Mouse (Mus musculus): ENCODE results near the gene Lrrtm3.

The Lrrtm3 gene

GRCm38 (mm10) chr10:64089680-64090460 lies at the start of gene Lrrtm3:
Gene Lrrtm3, minus strand, starts transcription at chr10:64090277.
- peak; percentile 87 for DNase-seq

DNA sequence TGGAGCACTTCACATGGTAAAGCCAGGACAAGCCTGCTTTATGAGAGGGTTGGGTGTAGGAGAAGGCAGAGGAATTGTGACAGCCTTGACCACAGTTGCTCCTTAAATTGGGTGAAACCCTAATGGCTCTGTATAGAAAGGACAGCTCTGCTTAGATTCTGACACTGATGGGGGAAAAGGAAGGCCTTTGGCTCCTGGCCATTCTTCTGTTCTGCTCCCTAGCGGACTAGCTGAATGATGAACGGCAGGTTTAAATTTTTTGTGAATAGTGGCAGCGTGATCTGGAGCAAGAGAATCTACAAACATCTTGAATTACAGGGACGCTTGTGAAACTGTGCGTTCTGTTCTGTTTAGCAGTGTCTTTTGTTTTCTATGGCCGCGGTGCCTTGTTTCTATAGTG lies 45.4 kb upstream of the Lrrtm3 start:
- DNase-seq, result no peak

- no peak for DNase-seq
These were observed 43.4 kb upstream of the Lrrtm3 start for GRCm38 (mm10) chr10:64133461-64133860.

DNA sequence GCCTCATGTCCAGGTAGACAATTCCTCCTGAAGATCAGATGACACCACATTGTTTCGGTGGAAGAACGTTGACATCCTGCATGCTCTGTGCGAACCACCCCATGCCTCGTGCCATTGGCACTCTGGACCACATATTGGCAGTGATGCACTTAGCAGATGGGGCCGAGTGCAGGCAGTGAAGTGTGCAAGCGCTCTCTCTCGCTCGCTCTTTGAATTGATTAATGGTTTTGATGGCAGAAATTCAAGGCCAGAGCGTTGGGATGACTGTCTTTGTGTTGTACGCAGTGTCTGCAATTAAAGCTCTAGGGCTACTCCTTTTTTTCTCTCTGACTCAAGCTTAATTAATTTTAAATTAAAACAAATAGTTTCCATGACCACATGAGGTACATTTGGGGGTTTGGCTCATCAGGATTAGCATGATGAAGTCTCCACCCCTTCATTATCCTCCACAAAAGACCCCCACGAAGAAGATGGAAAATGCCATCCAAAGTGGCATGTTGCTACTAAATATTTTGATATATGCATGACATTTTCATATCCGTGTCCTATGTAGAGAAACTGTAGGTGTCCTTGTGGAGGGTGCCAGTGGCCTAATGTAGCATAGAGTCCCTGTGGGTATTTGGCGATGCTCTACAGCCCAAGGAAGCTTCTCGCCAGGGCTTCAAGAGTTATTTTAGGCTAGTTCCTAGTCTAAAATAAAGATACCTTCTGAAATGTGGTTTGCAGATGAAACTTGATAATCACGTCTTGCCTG lies 40.5 kb upstream of the Lrrtm3 start:
- DNase-seq, result peak; percentile 74

- peak; percentile 57 for DNase-seq
These were observed 28.8 kb upstream of the Lrrtm3 start for GRCm38 (mm10) chr10:64118833-64119232.

- DNase-seq, result no peak
These were observed 25.2 kb upstream of the Lrrtm3 start for GRCm38 (mm10) chr10:64115246-64115645.

- DNase-seq, result no peak
These were observed 6.5 kb upstream of the Lrrtm3 start for GRCm38 (mm10) chr10:64096532-64096931.

DNA sequence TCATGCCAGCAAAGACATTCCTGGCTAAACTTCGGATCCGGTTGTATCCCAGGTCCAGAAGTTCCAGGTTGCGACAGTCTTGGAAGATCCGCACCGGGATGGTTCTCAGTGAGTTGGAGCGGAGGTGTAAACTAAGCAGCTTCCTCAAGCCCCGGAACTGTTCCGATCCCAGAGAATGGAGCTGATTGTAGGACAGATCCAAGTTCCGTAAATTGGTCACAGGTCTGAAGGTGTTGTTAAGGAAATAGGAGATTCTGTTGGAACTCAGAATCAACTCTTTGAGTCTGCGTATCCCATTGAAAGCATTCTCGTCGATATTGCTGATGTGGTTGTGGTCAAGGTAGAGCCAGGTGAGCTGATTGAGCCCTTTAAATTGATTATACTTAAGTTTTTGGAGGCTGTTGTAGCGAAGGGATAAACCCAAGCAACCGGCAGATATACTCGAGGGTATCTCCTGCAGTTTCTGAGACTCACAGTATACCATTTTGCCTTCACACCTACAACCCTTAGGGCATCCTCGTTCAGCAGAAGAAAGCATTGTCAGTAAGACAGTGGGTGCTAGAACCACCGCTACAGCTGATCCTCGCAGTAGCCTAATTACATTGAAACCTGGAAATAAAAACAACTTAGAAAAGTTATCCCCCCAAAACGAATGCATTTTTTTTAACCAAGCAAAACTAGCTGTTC lies 1.2 kb downstream of the Lrrtm3 start:
- peak; percentile 22 for DNase-seq

- DNase-seq, result peak; percentile 52
These were observed 1.9 kb downstream of the Lrrtm3 start for GRCm38 (mm10) chr10:64087936-64088773.

- peak; percentile 38 for DNase-seq
These were observed 2.6 kb downstream of the Lrrtm3 start for GRCm38 (mm10) chr10:64087521-64087920.

DNA sequence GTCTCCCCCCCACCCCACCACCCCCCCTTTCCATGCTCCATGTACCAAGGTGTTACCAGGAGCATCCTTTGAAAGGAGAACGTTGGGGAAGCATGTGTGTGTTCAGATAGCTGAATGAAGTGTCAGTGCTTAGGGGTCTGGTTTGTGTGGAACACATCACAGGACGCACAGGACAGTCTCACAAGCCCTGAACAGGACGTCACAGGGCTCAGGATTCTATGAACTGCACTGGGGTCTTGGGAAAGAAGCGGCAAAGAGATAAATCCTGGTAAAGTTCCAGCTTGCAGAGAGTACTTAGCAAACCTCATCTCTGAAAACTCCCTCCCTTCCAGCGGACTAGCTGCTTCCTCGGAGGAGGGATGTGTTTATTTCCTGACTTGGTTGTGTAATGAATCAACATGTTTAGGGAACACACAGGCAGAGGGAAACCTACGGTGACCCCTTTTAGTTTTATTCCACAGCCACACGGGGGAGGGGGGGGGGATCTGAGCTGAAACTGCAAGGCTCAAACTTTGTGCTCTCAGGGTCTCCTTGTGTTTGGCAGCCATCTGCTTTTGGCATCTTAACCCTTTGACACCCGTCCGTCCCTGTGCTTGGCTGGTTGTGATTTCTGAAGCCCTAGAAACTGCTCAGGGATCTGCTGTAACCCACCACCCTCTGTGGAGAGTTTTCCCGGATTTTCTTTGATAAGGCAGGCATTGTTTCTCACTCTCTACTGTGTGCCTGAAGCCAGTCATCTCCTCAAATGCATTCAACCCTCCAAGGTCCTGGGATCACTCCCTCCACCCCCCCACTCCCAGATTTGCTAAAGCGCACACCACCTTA lies 3.3 kb downstream of the Lrrtm3 start:
- peak; percentile 29 for DNase-seq

DNA sequence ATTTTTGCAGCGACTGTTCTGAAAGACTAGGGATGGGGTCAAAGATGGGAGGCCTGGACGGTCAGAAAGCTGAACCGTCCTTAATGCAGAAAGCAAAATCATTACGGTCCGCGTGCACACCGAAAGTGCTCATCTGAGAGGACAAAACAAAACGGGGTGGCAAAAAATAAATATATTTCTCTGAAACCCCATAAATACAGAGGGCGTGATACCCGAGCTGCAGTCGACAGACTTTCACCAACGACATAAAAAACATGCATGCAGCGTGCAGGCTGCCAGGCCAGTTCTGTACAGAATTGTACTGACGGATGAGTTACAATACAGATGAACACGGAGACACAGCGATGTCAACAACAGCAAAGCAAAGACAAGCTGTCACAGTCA lies 3.9 kb downstream of the Lrrtm3 start:
- no peak for DNase-seq

DNA sequence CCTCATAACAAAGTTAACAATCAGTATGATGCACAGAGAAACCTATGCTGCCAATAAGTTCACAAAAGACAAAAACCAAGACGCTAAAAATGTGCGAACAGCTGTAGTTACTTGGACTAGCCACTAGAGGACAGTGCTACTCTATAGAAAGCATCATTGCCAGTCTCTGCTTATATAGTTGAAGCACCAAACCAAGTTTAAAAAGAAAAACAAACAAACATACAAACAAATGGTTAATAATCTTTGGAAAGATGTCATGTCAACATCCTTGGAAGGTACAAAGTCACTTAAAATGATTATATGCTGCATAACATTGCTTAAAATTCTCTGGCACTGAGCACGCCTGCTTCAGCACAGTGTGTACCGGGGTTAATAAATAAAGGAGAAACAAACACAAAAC lies 5.6 kb downstream of the Lrrtm3 start:
- DNase-seq, result peak; percentile 25

DNA sequence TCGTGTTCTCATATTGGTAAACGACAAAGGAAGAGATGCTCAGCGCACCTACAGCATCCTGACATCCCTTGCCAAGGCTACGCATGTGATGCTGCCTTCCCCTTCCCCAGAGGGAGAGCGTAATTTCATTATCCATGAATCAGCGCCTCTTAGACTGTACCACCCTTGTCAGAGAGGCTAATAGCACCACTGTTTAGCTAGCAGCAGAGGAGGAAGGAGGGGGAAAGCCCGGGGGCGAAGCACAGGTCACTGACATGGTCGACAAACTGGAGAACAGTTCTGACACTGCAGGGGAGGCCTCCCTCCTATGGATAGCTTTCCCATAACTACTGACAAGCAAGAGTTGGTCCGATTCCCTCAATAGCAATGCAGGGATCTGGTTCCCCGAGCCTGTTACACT lies 6.3 kb downstream of the Lrrtm3 start:
- peak; percentile 37 for DNase-seq

- DNase-seq, result peak; percentile 17
These were observed 7.7 kb downstream of the Lrrtm3 start for GRCm38 (mm10) chr10:64082345-64082744.

DNA sequence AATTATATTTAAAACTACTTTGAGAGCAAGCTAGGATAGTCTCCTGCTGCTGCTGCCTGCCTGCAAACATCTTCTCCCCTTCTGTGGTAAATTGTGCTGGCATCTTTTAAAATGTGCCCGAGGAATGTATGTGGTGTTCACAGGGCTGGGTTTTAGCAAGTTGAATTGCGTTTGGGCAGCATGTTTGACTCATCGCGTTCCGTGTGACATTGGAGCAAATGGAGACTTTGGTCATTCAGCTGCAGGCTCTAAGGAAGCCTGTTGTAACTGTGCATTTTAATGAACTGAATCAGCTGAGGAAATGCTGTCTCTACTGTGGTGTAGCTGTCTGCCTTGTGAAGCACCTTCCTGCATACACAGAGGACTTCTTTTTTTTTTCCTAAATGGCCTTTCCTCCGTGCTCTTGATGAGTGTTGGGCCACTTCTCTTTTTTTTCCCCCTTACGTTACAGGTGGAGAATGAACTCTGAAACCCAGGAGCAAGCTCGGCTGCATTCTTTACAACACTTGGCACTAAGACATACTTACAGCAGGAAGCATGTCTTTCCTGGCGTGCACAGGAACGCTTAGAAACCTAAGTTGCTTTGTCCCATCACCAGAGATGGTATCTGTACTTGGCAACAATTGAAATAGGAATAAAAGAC lies 13.5 kb downstream of the Lrrtm3 start:
- no peak for DNase-seq

DNA sequence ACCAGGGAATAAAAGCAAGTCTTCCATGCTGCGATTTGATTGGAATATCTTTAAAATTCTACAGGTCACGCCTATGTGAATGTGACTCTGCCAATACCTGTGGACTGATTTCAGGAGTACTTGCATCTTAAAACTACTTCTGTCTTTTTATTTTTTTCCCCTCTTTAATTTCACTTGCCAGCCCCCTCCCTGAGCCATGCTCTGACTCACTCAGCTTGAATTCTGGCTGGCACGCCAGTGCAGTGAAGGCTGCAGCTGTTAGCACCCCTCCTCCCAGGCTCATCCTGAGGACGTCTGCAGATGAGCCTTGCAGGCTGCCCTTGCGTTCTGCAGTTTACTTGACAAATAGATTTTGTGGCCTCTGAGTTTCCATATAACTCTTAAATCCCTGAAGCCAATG lies 14.1 kb downstream of the Lrrtm3 start:
- no peak for DNase-seq

DNA sequence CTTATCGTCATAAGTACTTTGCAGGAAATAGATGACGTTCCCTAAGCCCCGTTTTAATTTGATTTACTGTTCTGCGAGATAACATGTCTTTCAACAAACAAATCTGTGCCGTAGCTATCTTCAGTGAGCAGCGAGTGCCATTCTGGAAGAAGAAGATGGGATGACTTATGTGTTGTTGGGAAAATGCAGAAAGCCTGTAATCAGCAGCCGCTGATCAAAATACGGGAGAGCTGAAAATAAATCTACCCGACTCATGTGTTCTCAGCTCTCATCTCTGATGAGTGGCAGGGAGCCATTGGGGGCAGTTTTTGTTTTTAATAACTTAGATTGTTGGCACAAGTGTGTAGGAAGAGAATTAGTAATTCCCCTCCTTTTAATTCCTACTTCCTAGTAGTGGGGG lies 26.4 kb downstream of the Lrrtm3 start:
- no peak for DNase-seq

GRCm38 (mm10) chr10:64049946-64050345 lies 40.1 kb downstream of the Lrrtm3 start:
- DNase-seq, result no peak

DNA sequence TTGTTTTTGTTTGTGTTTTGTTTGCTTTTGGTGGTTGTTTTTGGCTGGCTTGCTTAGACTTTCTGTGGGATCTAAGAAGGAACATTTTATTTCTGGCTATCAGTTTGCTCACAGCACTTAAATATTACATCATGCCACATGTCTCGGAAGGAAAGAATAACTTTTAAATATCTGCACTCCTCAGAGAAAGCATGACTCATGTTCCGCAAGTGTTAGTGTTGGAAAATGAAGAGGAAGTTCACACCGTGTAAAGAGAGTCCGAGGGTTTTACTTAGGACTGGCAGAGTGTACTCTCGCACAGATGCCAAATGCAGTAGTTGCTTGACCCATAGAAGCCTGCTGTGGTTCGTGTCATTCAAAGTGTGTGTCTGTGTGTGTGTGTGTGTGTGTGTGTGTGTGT lies 40.9 kb downstream of the Lrrtm3 start:
- no peak for DNase-seq

GRCm38 (mm10) chr10:64041892-64042291 lies 48.2 kb downstream of the Lrrtm3 start:
- peak; percentile 79 for DNase-seq

Measured in cerebellum, adult 11 months (tissue).